Mouse (Mus musculus) kidney, embryonic 16.5 days (tissue): ENCODE measurements around the gene Otogl. TPM values are rescaled to one million over a fixed set of nuclear protein-coding genes. Genes with fewer than 3 reads are reported as not detected.
A peak's percentile ranks its signal among the peaks of the same experiment; 100 is the strongest.

Experiments used
- ATAC-seq: fragments of 200-750 bp; cut with Nextera tagmentation; 2 replicates; pipeline ENCODE4 v1.8.0; 2017; ENCODE audit warnings: moderate TSS enrichment; ENCODE audit not compliant: low FRiP score, low TSS enrichment
- H3K27ac ChIP-seq: fragments of 300-500 bp; sonication (generic); 2 replicates; pipeline ENCODE4 v1.5.1; 2014; ENCODE audit warnings: low read length
- H3K27me3 ChIP-seq: fragments of 300-500 bp; sonication (generic); 2 replicates; pipeline ENCODE4 v1.6.1; 2014; ENCODE audit warnings: low read length, control low read depth, mixed read lengths; ENCODE audit not compliant: insufficient read depth
- H3K36me3 ChIP-seq: fragments of 300-500 bp; sonication (generic); 2 replicates; pipeline ENCODE4 v1.6.1; 2014; ENCODE audit warnings: low read length, control low read depth, mixed read lengths; ENCODE audit not compliant: insufficient read depth
- H3K4me1 ChIP-seq: fragments of 300-500 bp; sonication (generic); 2 replicates; pipeline ENCODE4 v1.6.1; 2014; ENCODE audit warnings: low read length, control low read depth, mixed read lengths; ENCODE audit not compliant: insufficient read depth
- H3K4me2 ChIP-seq: fragments of 300-500 bp; sonication (generic); replicated peaks from 2 replicates; pipeline ENCODE4 v1.6.1; 2014; ENCODE audit warnings: low read depth, low read length
- H3K4me3 ChIP-seq: fragments of 300-500 bp; sonication (generic); 2 replicates; pipeline ENCODE4 v1.5.1; 2014; ENCODE audit warnings: mild to moderate bottlenecking, low read length
- H3K9ac ChIP-seq: fragments of 300-500 bp; sonication (generic); replicated peaks from 2 replicates; pipeline ENCODE4 v1.6.1; 2014; ENCODE audit warnings: low read length
- H3K9me3 ChIP-seq: fragments of 300-500 bp; sonication (generic); 2 replicates; pipeline ENCODE4 v1.6.1; 2016; ENCODE audit warnings: low read length, control low read depth
- WGBS: fragments of 180-500 bp; shearing (Covaris S2); extraction: QIAGEN DNeasy Blood & Tissue Kit; methylation state at CpG from one replicate; pipeline ENCODE4 v1.1.7; 2014; 5-methylcytosine and 5-hydroxymethylcytosine counted together
- polyA plus RNA-seq: library from polyadenylated mRNA; unstranded; fragments of >200 nt; fragmentation: Nextera tagmentation; extraction: Ambion mirVana; gene quantifications from 2 replicates; pipeline ENCODE4 v1.2.1, GENCODE M21; 2015

The Otogl gene
- polyA plus RNA-seq, result 0.06 TPM in 2 replicates

DNA sequence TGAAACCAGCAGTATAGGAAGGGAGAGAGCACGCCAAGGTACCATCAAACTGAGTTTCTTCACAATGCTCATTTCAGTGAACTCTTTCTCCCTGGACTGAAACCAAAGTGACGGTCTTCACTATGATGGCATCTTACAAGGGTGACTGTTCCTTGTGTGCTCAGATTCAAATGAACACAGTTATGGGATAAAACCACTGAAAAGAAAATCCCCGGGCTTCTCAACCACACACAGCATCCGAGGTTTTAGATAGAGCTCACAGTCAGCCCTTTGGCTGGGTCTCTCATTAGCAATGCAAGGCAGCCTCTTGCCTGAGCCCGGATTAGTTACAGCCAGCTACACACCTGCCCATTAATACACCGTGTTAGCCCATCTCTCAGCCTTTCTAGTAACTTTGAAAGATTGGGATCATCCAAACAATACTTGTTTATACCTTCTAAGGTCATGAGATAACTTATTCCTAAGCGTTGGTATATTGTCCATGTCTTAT lies at the start of gene Otogl:
Otogl (minus strand) TSS at position 51 of the 490 bp plus-strand sequence.
- Histone ChIP-seq H3K36me3 (no peaks in the 10 kb centered on the region), H3K27ac (no peak within 1 kb of the TSS), H3K4me3 (no peak within 1 kb of the TSS), H3K9me3 (no peaks in the 10 kb centered on the region), H3K4me1 (no peaks in the 10 kb centered on the region), H3K9ac (no peak within 1 kb of the TSS), H3K4me2 (no peak within 1 kb of the TSS), H3K27me3 (no peaks in the 10 kb centered on the region)
- no peak for ATAC-seq
- WGBS, result 60% methylated on average over 7 of the region's 7 CpGs

GRCm38 (mm10) chr10:107956588-107956987 lies 44.7 kb upstream of the Otogl start:
- Histone ChIP-seq H3K4me2 (no peak overlapping the region), H3K36me3 (no peaks in the 10 kb centered on the region), H3K4me3 (no peak overlapping the region), H3K27ac (no peak overlapping the region), H3K9me3 (no peaks in the 10 kb centered on the region), H3K4me1 (no peaks in the 10 kb centered on the region), H3K9ac (no peak overlapping the region), H3K27me3 (no peaks in the 10 kb centered on the region)
- ATAC-seq, result peak; percentile 59; the same call in 1 of the 2 replicates
- WGBS, result 72% methylated on average over 5 of the region's 5 CpGs

GRCm38 (mm10) chr10:107954444-107954843 lies 42.5 kb upstream of the Otogl start:
- no peak overlapping the region for H3K4me2 ChIP-seq
- no peak overlapping the region for H3K9ac ChIP-seq
- H3K27me3 ChIP-seq, result no peaks in the 10 kb centered on the region
- ATAC-seq, result no peak
- H3K36me3 ChIP-seq, result no peaks in the 10 kb centered on the region
- H3K4me3 ChIP-seq, result no peak overlapping the region
- WGBS, result 60% methylated on average over 6 of the region's 6 CpGs
- H3K9me3 ChIP-seq, result no peaks in the 10 kb centered on the region
- H3K4me1 ChIP-seq, result no peaks in the 10 kb centered on the region
- no peak overlapping the region for H3K27ac ChIP-seq

DNA sequence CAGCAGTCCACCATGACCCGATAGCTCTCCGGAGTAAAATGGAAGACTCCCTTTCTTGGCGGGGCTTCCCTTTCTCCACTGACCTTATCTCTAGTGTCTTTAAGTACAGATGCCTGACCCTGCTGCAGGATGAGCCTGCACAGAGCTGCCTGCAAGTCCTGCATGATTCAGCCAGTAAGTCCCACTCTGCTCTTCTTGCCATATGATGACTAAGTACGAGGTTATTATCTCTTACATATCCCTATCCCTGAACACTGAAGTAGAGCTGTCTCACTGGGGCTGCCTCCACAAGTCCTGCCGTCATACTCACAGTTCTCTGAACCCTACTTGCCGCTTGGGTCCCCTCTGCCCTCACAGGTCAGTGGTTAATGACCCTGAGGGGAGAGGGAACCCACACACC lies 39.7 kb upstream of the Otogl start:
- H3K9me3 ChIP-seq, result no peaks in the 10 kb centered on the region
- H3K9ac ChIP-seq, result no peak overlapping the region
- H3K27ac ChIP-seq, result no peak overlapping the region
- H3K4me2 ChIP-seq, result no peak overlapping the region
- H3K4me3 ChIP-seq, result no peak overlapping the region
- WGBS, result 80% methylated on average over 6 of the region's 6 CpGs
- H3K36me3 ChIP-seq, result no peaks in the 10 kb centered on the region
- no peaks in the 10 kb centered on the region for H3K27me3 ChIP-seq
- H3K4me1 ChIP-seq, result no peaks in the 10 kb centered on the region
- ATAC-seq, result no peak

GRCm38 (mm10) chr10:107949945-107950344 lies 38.0 kb upstream of the Otogl start:
- Histone ChIP-seq H3K9me3 (no peaks in the 10 kb centered on the region), H3K4me1 (no peaks in the 10 kb centered on the region), H3K4me2 (no peak overlapping the region), H3K27me3 (no peaks in the 10 kb centered on the region), H3K36me3 (no peaks in the 10 kb centered on the region), H3K9ac (no peak overlapping the region), H3K27ac (no peak overlapping the region), H3K4me3 (no peak overlapping the region)
- no peak for ATAC-seq
- 93% methylated on average over 5 of the region's 5 CpGs for WGBS

DNA sequence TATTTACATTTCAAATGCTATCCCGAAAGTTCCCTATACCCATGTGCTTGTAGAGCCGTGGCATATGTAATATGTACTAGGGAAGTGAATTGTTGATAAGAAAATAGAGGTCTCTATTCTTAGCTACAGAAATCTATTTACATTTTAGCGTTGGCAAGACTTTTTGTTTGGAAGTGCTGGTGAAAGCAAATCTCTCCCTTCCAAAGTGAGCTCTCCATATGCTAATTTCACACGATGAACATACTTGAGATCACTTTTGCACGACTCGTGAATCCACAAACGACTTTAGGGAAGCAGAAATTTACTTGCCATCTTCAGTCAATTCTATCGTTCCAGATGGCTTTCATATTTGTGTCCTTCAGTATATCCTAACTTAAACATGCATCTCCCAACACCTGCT lies 36.7 kb upstream of the Otogl start:
- ATAC-seq, result no peak
- Histone ChIP-seq H3K27ac (no peak overlapping the region), H3K36me3 (no peaks in the 10 kb centered on the region), H3K27me3 (no peaks in the 10 kb centered on the region), H3K4me3 (no peak overlapping the region), H3K9ac (no peak overlapping the region), H3K9me3 (no peaks in the 10 kb centered on the region), H3K4me1 (no peaks in the 10 kb centered on the region), H3K4me2 (no peak overlapping the region)
- 82% methylated on average over 8 of the region's 8 CpGs for WGBS

- Histone ChIP-seq H3K9ac (no peak overlapping the region), H3K36me3 (no peaks in the 10 kb centered on the region), H3K27me3 (no peaks in the 10 kb centered on the region), H3K27ac (no peak overlapping the region), H3K9me3 (no peaks in the 10 kb centered on the region), H3K4me1 (no peaks in the 10 kb centered on the region), H3K4me2 (no peak overlapping the region), H3K4me3 (no peak overlapping the region)
- WGBS, result 82% methylated on average over 1 of the region's 1 CpGs
- no peak for ATAC-seq
Observed at GRCm38 (mm10) chr10:107948038-107948437, 36.1 kb upstream of the Otogl start.

DNA sequence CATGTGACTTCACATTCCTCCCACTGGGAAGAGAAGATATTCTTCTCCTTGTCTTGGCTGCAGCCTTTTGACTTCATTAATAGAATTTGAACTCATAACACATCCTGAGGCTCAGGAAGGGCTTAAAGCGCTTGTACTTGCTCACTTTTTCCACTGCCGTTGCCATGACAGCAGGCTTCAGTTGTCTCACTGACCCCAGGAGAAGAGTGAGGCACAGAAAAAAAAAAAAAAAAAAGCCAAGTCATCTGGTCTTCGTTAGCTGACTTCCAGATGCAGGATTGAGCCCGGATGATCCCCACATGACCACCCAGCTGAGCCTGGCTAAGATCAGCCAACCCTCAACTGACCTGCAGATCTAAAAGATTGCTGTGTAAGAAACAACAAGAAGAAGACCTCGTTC lies 34.4 kb upstream of the Otogl start:
- no peak overlapping the region for H3K9ac ChIP-seq
- no peaks in the 10 kb centered on the region for H3K36me3 ChIP-seq
- H3K27me3 ChIP-seq, result no peaks in the 10 kb centered on the region
- WGBS, result 60% methylated on average over 5 of the region's 5 CpGs
- no peaks in the 10 kb centered on the region for H3K9me3 ChIP-seq
- no peak overlapping the region for H3K27ac ChIP-seq
- ATAC-seq, result no peak
- no peak overlapping the region for H3K4me2 ChIP-seq
- H3K4me3 ChIP-seq, result no peak overlapping the region
- H3K4me1 ChIP-seq, result no peaks in the 10 kb centered on the region

GRCm38 (mm10) chr10:107943859-107944258 lies 31.9 kb upstream of the Otogl start:
- Histone ChIP-seq H3K9ac (no peak overlapping the region), H3K27me3 (no peaks in the 10 kb centered on the region), H3K27ac (no peak overlapping the region), H3K4me2 (no peak overlapping the region), H3K36me3 (no peaks in the 10 kb centered on the region), H3K9me3 (no peaks in the 10 kb centered on the region), H3K4me3 (no peak overlapping the region), H3K4me1 (no peaks in the 10 kb centered on the region)
- 72% methylated on average over 3 of the region's 3 CpGs for WGBS
- ATAC-seq, result no peak

DNA sequence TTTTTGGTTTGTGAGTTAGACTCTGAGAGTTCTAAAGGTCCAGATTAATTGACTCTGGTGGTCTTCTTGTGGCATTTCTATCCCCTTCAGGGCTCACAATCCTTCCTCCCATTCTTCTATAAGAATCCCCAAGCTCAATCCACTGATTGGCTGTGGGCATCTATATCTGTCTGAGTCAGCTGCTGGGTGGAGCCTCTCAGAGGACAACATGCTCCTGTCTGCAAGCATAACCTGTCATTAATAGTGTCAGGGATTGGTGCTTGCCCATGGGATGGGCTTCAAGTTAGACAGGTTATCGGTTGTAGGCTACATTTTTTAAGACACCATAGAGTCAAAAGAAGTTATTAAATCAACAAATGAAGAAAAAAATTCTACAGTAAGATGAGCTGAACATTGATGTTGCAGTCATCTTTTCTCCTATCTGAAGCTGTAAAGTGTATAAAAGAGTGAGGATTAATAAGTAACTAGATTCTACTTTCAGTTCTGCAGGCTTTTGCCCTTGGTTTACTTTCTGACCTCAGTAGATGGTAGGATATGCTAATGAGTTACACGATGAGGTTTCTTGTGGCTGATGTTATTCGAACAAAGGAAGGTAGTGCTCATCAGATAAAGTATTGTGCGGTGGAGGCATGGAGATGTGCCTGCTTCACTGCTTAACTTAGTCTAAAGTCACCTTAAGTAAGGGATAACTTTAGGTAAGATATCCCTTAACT lies 29.4 kb upstream of the Otogl start:
- no peak overlapping the region for H3K4me2 ChIP-seq
- WGBS, result 78% methylated on average over 4 of the region's 4 CpGs
- no peaks in the 10 kb centered on the region for H3K4me1 ChIP-seq
- H3K27ac ChIP-seq, result no peak overlapping the region
- no peak overlapping the region for H3K9ac ChIP-seq
- no peak overlapping the region for H3K4me3 ChIP-seq
- no peaks in the 10 kb centered on the region for H3K36me3 ChIP-seq
- peak; percentile 63; the same call in 1 of the 2 replicates for ATAC-seq
- no peaks in the 10 kb centered on the region for H3K27me3 ChIP-seq
- no peaks in the 10 kb centered on the region for H3K9me3 ChIP-seq
